In genomic region chr16:4654706-4655105, GRCm38 (mm10) we compare ENCODE assay signal across 11 mouse cellular contexts. TPM values are rescaled to one million over a fixed set of nuclear protein-coding genes. Genes with fewer than 3 reads are reported as not detected.
DNase-seq lines count a peak whose midpoint lies in the region; ATAC-seq and TF ChIP-seq lines count a peak whose summit lies in the region.
"Had no signal": no experiment of that assay in that cellular context is flagged by ENCODE, and none has a peak within 500 bp of the region (broad histone marks: within the 10 kb centered on the region; RNA-seq: fewer than 3 reads in every experiment).

No protein-coding gene starts in this region.

- no peak for TF ChIP-seq POLR2A in heart, adult 2 months (IDR thresholded peaks at IDR 0.05; ENCODE audit: insufficient read depth, low read depth, low read length)

- H3K4me1 ChIP-seq in heart, adult 2 months (ENCODE audit: control insufficient read depth, insufficient read depth, low read length): peaks cover 14% of the 10 kb centered on the region
- peaks cover 35% of the 10 kb centered on the region for H3K4me1 ChIP-seq in brown adipose tissue, adult 24 weeks (ENCODE audit: control insufficient read depth, insufficient read depth, insufficient read length, low read length)
- H3K4me1 ChIP-seq in heart, embryonic 11.5 days (ENCODE audit: control insufficient read depth, insufficient read depth, low read length): peaks cover 54% of the 10 kb centered on the region
- peaks cover 38% of the 10 kb centered on the region for H3K4me1 ChIP-seq in kidney, embryonic 16.5 days (ENCODE audit: insufficient read depth, low read length)
- peaks cover 10% of the 10 kb centered on the region; the same call in 1 of the 2 replicates for H3K4me1 ChIP-seq in forebrain, embryonic 11.5 days (replicated peaks; ENCODE audit: control insufficient read depth, insufficient read depth, low read length)

- no peaks in the 10 kb centered on the region for H3K9me3 ChIP-seq in heart, embryonic 11.5 days (replicated peaks; ENCODE audit: control insufficient read depth, low read length)
- no peaks in the 10 kb centered on the region for H3K9me3 ChIP-seq in kidney, embryonic 16.5 days (ENCODE audit: low read length)
- no peaks in the 10 kb centered on the region for H3K9me3 ChIP-seq in forebrain, embryonic 11.5 days (ENCODE audit: control insufficient read depth, low read length)
- H3K9me3 ChIP-seq: megakaryocyte, embryonic 14.5 days had no signal

- DNase-seq in heart, adult 2 months: peak in 1 of 2 experiments; percentile 45
- no peak for DNase-seq in heart, adult 9 months (ENCODE audit: low spot score in 2 of 2)
- DNase-seq in thymus, postnatal 25 days: no peak
- no peak for DNase-seq in forebrain, embryonic 11.5 days (ENCODE audit: low spot score)
- no peak for DNase-seq in thymus, postnatal 0 days (ENCODE audit: low spot score)
- DNase-seq: adrenal gland, postnatal 25 days had no signal

- WGBS in heart, adult 2 months: 68% methylated on average over 10 of the region's 10 CpGs
- 73% methylated on average over 10 of the region's 10 CpGs for WGBS in heart, embryonic 11.5 days (ENCODE audit: insufficient replicate concordance)
- 63% methylated on average over 10 of the region's 10 CpGs for WGBS in kidney, embryonic 16.5 days
- 89% methylated on average over 10 of the region's 10 CpGs for WGBS in forebrain, embryonic 11.5 days

- H3K27ac ChIP-seq in heart, adult 2 months: peak overlapping the region; percentile 60
- H3K27ac ChIP-seq in brown adipose tissue, adult 24 weeks (replicated peaks; ENCODE audit: low read depth, low read length): peak overlapping the region; percentile 67
- 0 out of 2 replicates have a peak overlapping the region, but pooled peaks have one; percentile 84 for H3K27ac ChIP-seq in heart, embryonic 11.5 days (ENCODE audit: low read depth, low read length)
- peak overlapping the region; percentile 68; the same call in 1 of the 2 replicates for H3K27ac ChIP-seq in kidney, embryonic 16.5 days (ENCODE audit: low read length)
- H3K27ac ChIP-seq in forebrain, embryonic 11.5 days (ENCODE audit: low read depth, low read length): no peak overlapping the region

- TF ChIP-seq CTCF in heart, adult 2 months (IDR thresholded peaks at IDR 0.05): peak; percentile 49

- no peak for ATAC-seq in heart, embryonic 11.5 days (replicated peaks; ENCODE audit: insufficient number of reproducible peaks, low FRiP score, low TSS enrichment)
- 0 out of 2 replicates have a peak, but pooled peaks have one; percentile 8 for ATAC-seq in kidney, embryonic 16.5 days (ENCODE audit: low FRiP score, low TSS enrichment)
- no peak for ATAC-seq in forebrain, embryonic 11.5 days (replicated peaks; ENCODE audit: low FRiP score)

- H3K79me2 ChIP-seq in heart, adult 2 months (replicated peaks; ENCODE audit: control insufficient read depth, insufficient read depth, low read length): peaks cover 3% of the 10 kb centered on the region

- intact Hi-C loops in heart, adult 2 months (cut with DNase I): loop anchor here (2.0 kb wide), 1 partner anchor 24 kb away; no protein-coding TSS in a partner anchor

- H3K4me2 ChIP-seq in heart, embryonic 11.5 days: no peak overlapping the region
- H3K4me2 ChIP-seq in kidney, embryonic 16.5 days (replicated peaks; ENCODE audit: low read depth, low read length): no peak overlapping the region
- H3K4me2 ChIP-seq in forebrain, embryonic 11.5 days (ENCODE audit: low read depth, low read length, severe bottlenecking): no peak overlapping the region

- no peaks in the 10 kb centered on the region for H3K27me3 ChIP-seq in heart, adult 2 months (ENCODE audit: control insufficient read depth, insufficient read depth, low read length)
- H3K27me3 ChIP-seq in heart, embryonic 11.5 days (ENCODE audit: control insufficient read depth, insufficient read depth, low read length): no peaks in the 10 kb centered on the region
- no peaks in the 10 kb centered on the region for H3K27me3 ChIP-seq in kidney, embryonic 16.5 days (ENCODE audit: insufficient read depth, low read length)
- no peaks in the 10 kb centered on the region for H3K27me3 ChIP-seq in forebrain, embryonic 11.5 days (ENCODE audit: control insufficient read depth, insufficient read depth, low read length)
- H3K27me3 ChIP-seq: CH12.LX; megakaryocyte, embryonic 14.5 days had no signal

- no peaks in the 10 kb centered on the region for H3K36me3 ChIP-seq in heart, adult 2 months (ENCODE audit: control insufficient read depth, insufficient read depth, low read length)
- peaks cover 15% of the 10 kb centered on the region for H3K36me3 ChIP-seq in heart, embryonic 11.5 days (ENCODE audit: control insufficient read depth, insufficient read depth, low read length)
- H3K36me3 ChIP-seq in kidney, embryonic 16.5 days (ENCODE audit: insufficient read depth, low read length): peaks cover 21% of the 10 kb centered on the region
- H3K36me3 ChIP-seq in forebrain, embryonic 11.5 days (ENCODE audit: control insufficient read depth, insufficient read depth, low read length): no peaks in the 10 kb centered on the region; the same call in 1 of the 2 replicates

- no peak overlapping the region for H3K9ac ChIP-seq in heart, adult 2 months (ENCODE audit: low read depth, low read length)
- H3K9ac ChIP-seq in heart, embryonic 11.5 days (ENCODE audit: low read depth, low read length): 0 out of 2 replicates have a peak overlapping the region, but pooled peaks have one; percentile 16
- H3K9ac ChIP-seq in kidney, embryonic 16.5 days (replicated peaks; ENCODE audit: low read length): 0 out of 2 replicates have a peak overlapping the region, but pooled peaks have one; percentile 14
- no peak overlapping the region for H3K9ac ChIP-seq in forebrain, embryonic 11.5 days (ENCODE audit: low read length)

- no peak for TF ChIP-seq EP300 in heart, adult 2 months (IDR thresholded peaks at IDR 0.05; ENCODE audit: insufficient read depth, low read depth, low read length)

- no peak overlapping the region for H3K4me3 ChIP-seq in heart, adult 2 months
- peak overlapping the region; percentile 9 for H3K4me3 ChIP-seq in brown adipose tissue, adult 24 weeks (ENCODE audit: insufficient read depth, low read depth, low read length)
- no peak overlapping the region for H3K4me3 ChIP-seq in heart, embryonic 11.5 days (ENCODE audit: low read depth, low read length)
- no peak overlapping the region for H3K4me3 ChIP-seq in kidney, embryonic 16.5 days (ENCODE audit: low read length)
- no peak overlapping the region for H3K4me3 ChIP-seq in forebrain, embryonic 11.5 days (ENCODE audit: low read depth, low read length)
- H3K4me3 ChIP-seq: megakaryocyte, embryonic 14.5 days had no signal

RNA-seq across cellular contexts. Expression of gene Dnaja3, which starts 14.9 kb away (rescaled TPM):
- 100 to 1,000 TPM; 138 to 150 TPM for total RNA-seq in heart, adult 2 months (2021)
- 80.8 and 104 TPM in 2 replicates for polyA plus RNA-seq in heart, adult 2 months (2012; rRNA removed)
- 193 and 221 TPM in 2 replicates for polyA plus RNA-seq in brown adipose tissue, adult 24 weeks (2012; ENCODE audit: insufficient read depth, insufficient read length, missing spikeins)
- polyA plus RNA-seq in heart, embryonic 11.5 days (2014; fragmentation: Nextera tagmentation; extraction: Ambion mirVana): 63.6 and 72.6 TPM in 2 replicates
- 89.6 and 95.3 TPM in 2 replicates for polyA plus RNA-seq in kidney, embryonic 16.5 days (2015; fragmentation: Nextera tagmentation; extraction: Ambion mirVana)
- 57.7 and 60.7 TPM in 2 replicates for polyA plus RNA-seq in forebrain, embryonic 11.5 days (2014; fragmentation: Nextera tagmentation; extraction: Ambion mirVana)
- polyA plus RNA-seq in thymus, postnatal 0 days (2015; fragmentation: Nextera tagmentation; extraction: Ambion mirVana): 47.3 and 48.7 TPM in 2 replicates

RNA-seq across cellular contexts. Expression of gene Vasn, which starts 15.0 kb away (rescaled TPM):
- total RNA-seq in heart, adult 2 months (2021): 10 to 100 TPM in 1 of 2 experiments, 1 to 10 TPM in 1; 9.2 to 10.5 TPM
- polyA plus RNA-seq in heart, adult 2 months (2012; rRNA removed): 23.9 and 24.2 TPM in 2 replicates
- 4.2 and 4.4 TPM in 2 replicates for polyA plus RNA-seq in brown adipose tissue, adult 24 weeks (2012; ENCODE audit: insufficient read depth, insufficient read length, missing spikeins)
- polyA plus RNA-seq in heart, embryonic 11.5 days (2014; fragmentation: Nextera tagmentation; extraction: Ambion mirVana): 9.5 and 10.6 TPM in 2 replicates
- polyA plus RNA-seq in kidney, embryonic 16.5 days (2015; fragmentation: Nextera tagmentation; extraction: Ambion mirVana): 26.8 TPM in 2 replicates
- 7.6 and 7.7 TPM in 2 replicates for polyA plus RNA-seq in forebrain, embryonic 11.5 days (2014; fragmentation: Nextera tagmentation; extraction: Ambion mirVana)
- 2.0 and 2.4 TPM in 2 replicates for polyA plus RNA-seq in thymus, postnatal 0 days (2015; fragmentation: Nextera tagmentation; extraction: Ambion mirVana)

RNA-seq across cellular contexts. Expression of gene Coro7, which starts 24.9 kb away (rescaled TPM):
- total RNA-seq in heart, adult 2 months (2021): 10 to 100 TPM; 14.6 to 15.9 TPM
- 20.8 and 22.8 TPM in 2 replicates for polyA plus RNA-seq in heart, adult 2 months (2012; rRNA removed)
- polyA plus RNA-seq in brown adipose tissue, adult 24 weeks (2012; ENCODE audit: insufficient read depth, insufficient read length, missing spikeins): 10.6 and 28.7 TPM in 2 replicates
- 12.1 and 12.4 TPM in 2 replicates for polyA plus RNA-seq in heart, embryonic 11.5 days (2014; fragmentation: Nextera tagmentation; extraction: Ambion mirVana)
- polyA plus RNA-seq in kidney, embryonic 16.5 days (2015; fragmentation: Nextera tagmentation; extraction: Ambion mirVana): 21.4 and 24.0 TPM in 2 replicates
- polyA plus RNA-seq in forebrain, embryonic 11.5 days (2014; fragmentation: Nextera tagmentation; extraction: Ambion mirVana): 20.5 and 23.3 TPM in 2 replicates
- polyA plus RNA-seq in thymus, postnatal 0 days (2015; fragmentation: Nextera tagmentation; extraction: Ambion mirVana): 51.9 and 55.0 TPM in 2 replicates

RNA-seq across cellular contexts. Expression of gene Pam16, which starts 29.9 kb away (rescaled TPM):
- total RNA-seq in heart, adult 2 months (2021): 100 to 1,000 TPM; 119 to 165 TPM
- 36.3 and 39.4 TPM in 2 replicates for polyA plus RNA-seq in heart, adult 2 months (2012; rRNA removed)
- polyA plus RNA-seq in brown adipose tissue, adult 24 weeks (2012; ENCODE audit: insufficient read depth, insufficient read length, missing spikeins): 140 and 178 TPM in 2 replicates
- polyA plus RNA-seq in heart, embryonic 11.5 days (2014; fragmentation: Nextera tagmentation; extraction: Ambion mirVana): 119 and 134 TPM in 2 replicates
- 67.8 and 80.4 TPM in 2 replicates for polyA plus RNA-seq in kidney, embryonic 16.5 days (2015; fragmentation: Nextera tagmentation; extraction: Ambion mirVana)
- 87.4 and 91.4 TPM in 2 replicates for polyA plus RNA-seq in forebrain, embryonic 11.5 days (2014; fragmentation: Nextera tagmentation; extraction: Ambion mirVana)
- polyA plus RNA-seq in thymus, postnatal 0 days (2015; fragmentation: Nextera tagmentation; extraction: Ambion mirVana): 147 and 155 TPM in 2 replicates

Comparison
In these comparisons a context has a peak if more than half of its experiments do, and no peak if none do; other contexts are left out.
1. H3K9ac ChIP-seq: peak in heart, embryonic 11.5 days (single experiment) and kidney, embryonic 16.5 days (single experiment); none in heart, adult 2 months (single experiment) and forebrain, embryonic 11.5 days (single experiment).